Mouse (Mus musculus) bone marrow macrophage, adult 2 months (primary cell): ENCODE data around the gene Shc4.

ENCODE experiments used
- CTCF ChIP-seq: IDR thresholded peaks from 2 replicates; pipeline ENCODE4 v1.5.1; 2012; ENCODE audit warnings: low read depth, mild to moderate bottlenecking, low read length, moderate library complexity
- POLR2A ChIP-seq: IDR thresholded peaks from 2 replicates; pipeline ENCODE4 v1.6.1; 2012; ENCODE audit warnings: mild to moderate bottlenecking, low read depth, low read length, borderline replicate concordance

DNA sequence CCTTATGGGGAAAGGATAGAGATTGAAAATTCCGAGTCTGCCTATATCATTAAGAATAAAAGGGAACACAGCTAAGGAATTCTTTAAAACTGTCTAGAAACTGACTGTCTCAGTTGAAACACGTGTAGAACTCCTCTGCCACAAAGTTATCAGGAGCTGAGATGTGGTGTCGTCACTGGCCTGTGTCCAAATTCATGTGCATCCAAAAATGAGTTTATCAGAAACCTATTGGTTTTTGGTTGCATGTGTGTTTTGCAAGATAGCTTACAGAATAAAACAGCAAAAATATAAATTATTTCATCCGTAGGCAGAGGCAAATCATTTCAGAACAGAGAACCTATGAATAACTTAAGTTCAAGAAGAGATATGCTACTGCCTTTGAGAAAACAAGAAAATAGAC lies 57.3 kb downstream of the Shc4 start:
- TF ChIP-seq POLR2A: no peak
- no peak for TF ChIP-seq CTCF
